Comparison of ENCODE assay signal across 27 mouse cellular contexts in genomic region chr17:72866624-72867245, GRCm38 (mm10). TPM values are rescaled to one million over a fixed set of nuclear protein-coding genes. Genes with fewer than 3 reads are reported as not detected.
DNase-seq lines count a peak whose midpoint lies in the region; ATAC-seq lines count a peak whose summit lies in the region.
"Had no signal": no experiment of that assay in that cellular context is flagged by ENCODE, and none has a peak within 500 bp of the region (broad histone marks: within the 10 kb centered on the region; RNA-seq: fewer than 3 reads in every experiment).

No protein-coding gene starts in this region.

- no peak overlapping the region for H3K27ac ChIP-seq in embryonic facial prominence, embryonic 12.5 days
- no peak overlapping the region for H3K27ac ChIP-seq in embryonic facial prominence, embryonic 10.5 days (replicated peaks)
- no peak overlapping the region for H3K27ac ChIP-seq in embryonic facial prominence, embryonic 13.5 days
- H3K27ac ChIP-seq: forebrain, embryonic 12.5 days; heart, embryonic 15.5 days; hindbrain, embryonic 13.5 days; kidney, postnatal 0 days; liver, embryonic 13.5 days had no signal

- no peak overlapping the region for H3K4me3 ChIP-seq in embryonic facial prominence, embryonic 12.5 days
- H3K4me3 ChIP-seq in embryonic facial prominence, embryonic 10.5 days, result no peak overlapping the region
- peak overlapping the region; percentile 74 for H3K4me3 ChIP-seq in megakaryocyte, embryonic 14.5 days (replicated peaks)
- no peak overlapping the region for H3K4me3 ChIP-seq in embryonic facial prominence, embryonic 13.5 days
- H3K4me3 ChIP-seq: erythroblast, embryonic 14.5 days; forebrain, embryonic 12.5 days; heart, embryonic 15.5 days; hindbrain, embryonic 13.5 days; liver, embryonic 13.5 days had no signal

- ATAC-seq in embryonic facial prominence, embryonic 12.5 days (ENCODE audit: insufficient number of reproducible peaks, insufficient read depth, low FRiP score, low TSS enrichment), result 0 out of 2 replicates have a peak, but pooled peaks have one; percentile 52
- no peak for ATAC-seq in megakaryocyte, adult 5-6 weeks (ENCODE audit: poor library complexity, severe bottlenecking)
- 0 out of 2 replicates have a peak, but pooled peaks have one; percentile 57 for ATAC-seq in embryonic facial prominence, embryonic 13.5 days (ENCODE audit: insufficient number of reproducible peaks, insufficient read depth, low FRiP score, low TSS enrichment, low read depth)
- ATAC-seq in monocyte, adult 5-6 weeks (replicated peaks; ENCODE audit: insufficient number of reproducible peaks, low FRiP score, low TSS enrichment, poor library complexity, severe bottlenecking), result peak; percentile 25; the same call in 1 of the 2 replicates
- ATAC-seq: forebrain, postnatal 0 days; intestine, embryonic 16.5 days had no signal

- H3K4me2 ChIP-seq in embryonic facial prominence, embryonic 12.5 days (replicated peaks), result no peak overlapping the region
- no peak overlapping the region for H3K4me2 ChIP-seq in embryonic facial prominence, embryonic 13.5 days
- H3K4me2 ChIP-seq: forebrain, embryonic 12.5 days; heart, embryonic 15.5 days; hindbrain, embryonic 13.5 days; liver, embryonic 13.5 days; lung, embryonic 14.5 days had no signal

- H3K9me3 ChIP-seq in embryonic facial prominence, embryonic 12.5 days, result no peaks in the 10 kb centered on the region
- H3K9me3 ChIP-seq in embryonic facial prominence, embryonic 10.5 days, result no peaks in the 10 kb centered on the region
- H3K9me3 ChIP-seq in megakaryocyte, embryonic 14.5 days, result peaks cover 15% of the 10 kb centered on the region
- no peaks in the 10 kb centered on the region for H3K9me3 ChIP-seq in embryonic facial prominence, embryonic 13.5 days
- H3K9me3 ChIP-seq: forebrain, embryonic 12.5 days; G1E; heart, embryonic 15.5 days; hindbrain, embryonic 13.5 days; liver, embryonic 13.5 days had no signal

- no peaks in the 10 kb centered on the region for H3K4me1 ChIP-seq in embryonic facial prominence, embryonic 12.5 days
- H3K4me1 ChIP-seq in embryonic facial prominence, embryonic 10.5 days, result no peaks in the 10 kb centered on the region
- peaks cover 34% of the 10 kb centered on the region for H3K4me1 ChIP-seq in megakaryocyte, embryonic 14.5 days
- no peaks in the 10 kb centered on the region for H3K4me1 ChIP-seq in embryonic facial prominence, embryonic 13.5 days
- H3K4me1 ChIP-seq: forebrain, embryonic 12.5 days; hindbrain, embryonic 13.5 days; liver, embryonic 13.5 days had no signal

- WGBS in embryonic facial prominence, embryonic 12.5 days, result 94% methylated on average over 3 of the region's 3 CpGs
- WGBS in embryonic facial prominence, embryonic 10.5 days, result 89% methylated on average over 3 of the region's 3 CpGs
- WGBS in embryonic facial prominence, embryonic 13.5 days, result 83% methylated on average over 3 of the region's 3 CpGs

- DNase-seq in embryonic facial prominence, embryonic 10.5 days (ENCODE audit: low spot score), result no peak
- no peak for DNase-seq in left cerebral cortex, postnatal 25 days (ENCODE audit: low spot score in 2 of 2)
- DNase-seq: adrenal gland, adult 8-10 months; cerebellum, adult 9-10 months; cerebellum, postnatal 36 days; forebrain, postnatal 0 days; gastrocnemius, postnatal 10 days; heart, postnatal 4 days; kidney, adult 8-10 months; kidney, postnatal 4 days; liver, embryonic 13.5 days; lung, embryonic 14.5 days; right cerebral cortex, postnatal 25 days; thymus, adult 2 months; thymus, postnatal 36 days had no signal

- no peaks in the 10 kb centered on the region for H3K27me3 ChIP-seq in embryonic facial prominence, embryonic 12.5 days
- no peaks in the 10 kb centered on the region for H3K27me3 ChIP-seq in embryonic facial prominence, embryonic 10.5 days (replicated peaks; ENCODE audit: low read depth, poor library complexity, severe bottlenecking)
- peaks cover 4% of the 10 kb centered on the region for H3K27me3 ChIP-seq in megakaryocyte, embryonic 14.5 days (replicated peaks)
- no peaks in the 10 kb centered on the region for H3K27me3 ChIP-seq in embryonic facial prominence, embryonic 13.5 days
- H3K27me3 ChIP-seq: forebrain, embryonic 12.5 days; heart, embryonic 15.5 days; hindbrain, embryonic 13.5 days; liver, embryonic 13.5 days had no signal

- H3K9ac ChIP-seq in embryonic facial prominence, embryonic 12.5 days, result no peak overlapping the region
- H3K9ac ChIP-seq in embryonic facial prominence, embryonic 13.5 days, result no peak overlapping the region
- H3K9ac ChIP-seq: forebrain, embryonic 12.5 days; forebrain, postnatal 0 days; heart, embryonic 15.5 days; hindbrain, embryonic 13.5 days; liver, embryonic 13.5 days; lung, embryonic 14.5 days had no signal

- intact Hi-C loops in left cerebral cortex, postnatal 25 days (cut with DNase I), result no loop called here

- no peaks in the 10 kb centered on the region for H3K36me3 ChIP-seq in embryonic facial prominence, embryonic 12.5 days
- H3K36me3 ChIP-seq in embryonic facial prominence, embryonic 10.5 days (replicated peaks), result no peaks in the 10 kb centered on the region
- H3K36me3 ChIP-seq in megakaryocyte, embryonic 14.5 days (replicated peaks; ENCODE audit: low read length), result no peaks in the 10 kb centered on the region
- no peaks in the 10 kb centered on the region for H3K36me3 ChIP-seq in embryonic facial prominence, embryonic 13.5 days
- H3K36me3 ChIP-seq: forebrain, embryonic 12.5 days; G1E; heart, embryonic 15.5 days; hindbrain, embryonic 13.5 days; liver, embryonic 13.5 days had no signal

RNA-seq across cellular contexts. Expression of gene Ypel5, which starts 30.5 kb away (rescaled TPM):
- 47.9 and 49.4 TPM in 2 replicates for polyA plus RNA-seq in embryonic facial prominence, embryonic 12.5 days (2016; fragmentation: Nextera tagmentation; extraction: Ambion mirVana)
- polyA plus RNA-seq in embryonic facial prominence, embryonic 10.5 days (2016; fragmentation: Nextera tagmentation; extraction: Ambion mirVana), result 25.2 and 28.0 TPM in 2 replicates
- 12.3 and 16.9 TPM in 2 replicates for polyA plus RNA-seq in megakaryocyte, embryonic 14.5 days (2012; ENCODE audit: insufficient read depth, low replicate concordance)
- total RNA-seq in megakaryocyte, adult 5-6 weeks (2015), result 62.6 and 73.6 TPM in 2 replicates
- total RNA-seq in megakaryocyte, adult 5-6 weeks (2017), result 71.0 TPM in 2 replicates
- polyA plus RNA-seq in embryonic facial prominence, embryonic 13.5 days (2015; fragmentation: Nextera tagmentation; extraction: Ambion mirVana), result 48.1 and 50.8 TPM in 2 replicates
- total RNA-seq in monocyte, adult 5-6 weeks (2017), result 165 to 238 TPM (median 228 TPM) in 3 replicates
- total RNA-seq in left cerebral cortex, postnatal 25 days (2021), result 10 to 100 TPM; 83.5 to 91.9 TPM

RNA-seq across cellular contexts. Expression of gene Lbh, which starts 51.4 kb away (rescaled TPM):
- 2.1 and 2.6 TPM in 2 replicates for polyA plus RNA-seq in embryonic facial prominence, embryonic 12.5 days (2016; fragmentation: Nextera tagmentation; extraction: Ambion mirVana)
- 2.1 and 2.2 TPM in 2 replicates for polyA plus RNA-seq in embryonic facial prominence, embryonic 10.5 days (2016; fragmentation: Nextera tagmentation; extraction: Ambion mirVana)
- 7.2 and 15.9 TPM in 2 replicates for polyA plus RNA-seq in megakaryocyte, embryonic 14.5 days (2012; ENCODE audit: insufficient read depth, low replicate concordance)
- total RNA-seq in megakaryocyte, adult 5-6 weeks (2015), result 48.2 and 48.7 TPM in 2 replicates
- 50.4 and 53.1 TPM in 2 replicates for total RNA-seq in megakaryocyte, adult 5-6 weeks (2017)
- polyA plus RNA-seq in embryonic facial prominence, embryonic 13.5 days (2015; fragmentation: Nextera tagmentation; extraction: Ambion mirVana), result 4.0 TPM in 2 replicates
- 71.9 to 97.1 TPM (median 79.5 TPM) in 3 replicates for total RNA-seq in monocyte, adult 5-6 weeks (2017)
- total RNA-seq in left cerebral cortex, postnatal 25 days (2021), result 10 to 100 TPM; 37.0 to 37.3 TPM
